Mouse (Mus musculus) C2C12 (cell line): ENCODE results near the gene Usp50.

Experiments used
- CTCF ChIP-seq: IDR thresholded peaks from one replicate; pipeline ENCODE4 v1.5.1; 2011; ENCODE audit not compliant: control insufficient read depth, insufficient read depth, insufficient read length
- FOSL1 ChIP-seq: IDR thresholded peaks from one replicate; pipeline ENCODE4 v1.8.0; 2011; ENCODE audit warnings: mild to moderate bottlenecking, low read length; ENCODE audit not compliant: poor library complexity, insufficient read depth, severe bottlenecking
- MAX ChIP-seq: IDR thresholded peaks from one replicate; pipeline ENCODE4 v1.6.1; 2011; ENCODE audit warnings: mild to moderate bottlenecking, control low read depth
- USF1 ChIP-seq: IDR thresholded peaks from one replicate; pipeline ENCODE4 v1.6.1; 2011; ENCODE audit warnings: low read depth, mild to moderate bottlenecking, control low read depth, moderate library complexity

GRCm38 (mm10) chr2:126816644-126817347 is 33.5 kb upstream of the Usp50 start:
- no peak for TF ChIP-seq MAX
- no peak for TF ChIP-seq CTCF
- no peak for TF ChIP-seq USF1
- no peak for TF ChIP-seq FOSL1
